Mouse (Mus musculus) hindbrain, embryonic 10.5 days (tissue): Measurements from ENCODE around the gene Prmt1. TPM values are rescaled to one million over a fixed set of nuclear protein-coding genes. Genes with fewer than 3 reads are reported as not detected.

ENCODE experiments used
- DNase-seq: peaks from one replicate; pipeline ENCODE4 v3.0.0-alpha.2; 2017; ENCODE audit warnings: low spot score
- H3K27ac ChIP-seq: fragments of 300-500 bp; sonication (generic); 2 replicates; pipeline ENCODE4 v1.5.1; 2016; ENCODE audit warnings: mild to moderate bottlenecking, moderate library complexity
- H3K27me3 ChIP-seq: fragments of 300-500 bp; sonication (generic); 2 replicates; pipeline ENCODE4 v1.6.1; 2016; ENCODE audit warnings: mild to moderate bottlenecking; ENCODE audit not compliant: poor library complexity, insufficient read depth, severe bottlenecking
- H3K36me3 ChIP-seq: fragments of 300-500 bp; sonication (generic); 2 replicates; pipeline ENCODE4 v1.6.1; 2016; ENCODE audit warnings: mild to moderate bottlenecking, moderate library complexity
- H3K4me1 ChIP-seq: fragments of 300-500 bp; sonication (generic); replicated peaks from 2 replicates; pipeline ENCODE4 v1.6.1; 2016; ENCODE audit warnings: mild to moderate bottlenecking
- H3K4me3 ChIP-seq: fragments of 300-500 bp; sonication (generic); 2 replicates; pipeline ENCODE4 v1.5.1; 2016; ENCODE audit warnings: mild to moderate bottlenecking, moderate library complexity
- H3K9me3 ChIP-seq: fragments of 300-500 bp; sonication (generic); 2 replicates; pipeline ENCODE4 v1.6.1; 2016; ENCODE audit warnings: mild to moderate bottlenecking, moderate library complexity
- WGBS: fragments of 180-500 bp; shearing (Covaris S2); methylation state at CpG from one replicate; pipeline ENCODE4 v1.1.7; 2016; 5-methylcytosine and 5-hydroxymethylcytosine counted together
- polyA plus RNA-seq: library from polyadenylated mRNA; unstranded; fragments of >200 nt; fragmentation: Nextera tagmentation; extraction: Ambion mirVana; gene quantifications from 2 replicates; pipeline ENCODE4 v1.2.1, GENCODE M21; 2016

Gene Prmt1
- polyA plus RNA-seq, 1 experiment from 2014 or later, result 843 TPM

GRCm38 (mm10) chr7:44964990-44965389 is 21.4 kb downstream of the Prmt1 start:
- peaks cover 69% of the 10 kb centered on the region for H3K36me3 ChIP-seq
- peaks cover 5% of the 10 kb centered on the region; the same call in 1 of the 2 replicates for H3K4me1 ChIP-seq
- DNase-seq, result no peak
- 93% methylated on average over 13 of the region's 13 CpGs for WGBS
- H3K9me3 ChIP-seq, result no peaks in the 10 kb centered on the region
- no peak overlapping the region for H3K4me3 ChIP-seq
- no peak overlapping the region for H3K27ac ChIP-seq
- H3K27me3 ChIP-seq, result no peaks in the 10 kb centered on the region

GRCm38 (mm10) chr7:44962831-44963230 is 23.5 kb downstream of the Prmt1 start:
- Histone ChIP-seq H3K9me3 (no peaks in the 10 kb centered on the region), H3K4me1 (0 out of 2 replicates have a peak, but pooled peaks cover under 1% of the 10 kb centered on the region), H3K27me3 (no peaks in the 10 kb centered on the region), H3K4me3 (no peak overlapping the region), H3K27ac (no peak overlapping the region), H3K36me3 (peaks cover 79% of the 10 kb centered on the region)
- DNase-seq, result no peak
- 92% methylated on average over 5 of the region's 5 CpGs for WGBS

- no peak for DNase-seq
- Histone ChIP-seq H3K36me3 (peaks cover 77% of the 10 kb centered on the region), H3K27ac (peak overlapping the region; percentile 17; the same call in 1 of the 2 replicates), H3K4me1 (peaks cover 5% of the 10 kb centered on the region; the same call in 1 of the 2 replicates), H3K9me3 (no peaks in the 10 kb centered on the region), H3K27me3 (no peaks in the 10 kb centered on the region), H3K4me3 (no peak overlapping the region)
- 83% methylated on average over 8 of the region's 8 CpGs for WGBS
Measured at GRCm38 (mm10) chr7:44962337-44962736, 24.0 kb downstream of the Prmt1 start.

- Histone ChIP-seq H3K27ac (no peak overlapping the region), H3K9me3 (no peaks in the 10 kb centered on the region), H3K4me3 (no peak overlapping the region), H3K36me3 (peaks cover 62% of the 10 kb centered on the region), H3K4me1 (peaks cover 13% of the 10 kb centered on the region; the same call in 1 of the 2 replicates), H3K27me3 (no peaks in the 10 kb centered on the region)
- DNase-seq, result no peak
- WGBS, result 90% methylated on average over 13 of the region's 13 CpGs
Measured at GRCm38 (mm10) chr7:44960512-44960910, 25.9 kb downstream of the Prmt1 start.

- Histone ChIP-seq H3K4me1 (peaks cover 13% of the 10 kb centered on the region; the same call in 1 of the 2 replicates), H3K36me3 (peaks cover 57% of the 10 kb centered on the region), H3K9me3 (no peaks in the 10 kb centered on the region), H3K27ac (no peak overlapping the region), H3K27me3 (no peaks in the 10 kb centered on the region), H3K4me3 (no peak overlapping the region)
- no peak for DNase-seq
- WGBS, result 90% methylated on average over 10 of the region's 10 CpGs
Measured at GRCm38 (mm10) chr7:44959874-44960511, 26.4 kb downstream of the Prmt1 start.

- WGBS, result 82% methylated on average over 8 of the region's 8 CpGs
- Histone ChIP-seq H3K36me3 (peaks cover 52% of the 10 kb centered on the region), H3K9me3 (no peaks in the 10 kb centered on the region)
Measured at GRCm38 (mm10) chr7:44959281-44959680, 27.1 kb downstream of the Prmt1 start.

GRCm38 (mm10) chr7:44958208-44958607 is 28.2 kb downstream of the Prmt1 start:
- Histone ChIP-seq H3K27ac (no peak overlapping the region), H3K27me3 (no peaks in the 10 kb centered on the region), H3K36me3 (peaks cover 43% of the 10 kb centered on the region), H3K9me3 (no peaks in the 10 kb centered on the region), H3K4me3 (no peak overlapping the region), H3K4me1 (peaks cover 17% of the 10 kb centered on the region)
- no peak for DNase-seq
- 64% methylated on average over 7 of the region's 7 CpGs for WGBS

More at GRCm38 (mm10) chr7:44959281-44959680, 27.1 kb downstream of the Prmt1 start:
- H3K27ac ChIP-seq, result no peak overlapping the region
- H3K4me3 ChIP-seq, result no peak overlapping the region
- no peaks in the 10 kb centered on the region for H3K27me3 ChIP-seq
- DNase-seq, result no peak
- H3K4me1 ChIP-seq, result peaks cover 13% of the 10 kb centered on the region; the same call in 1 of the 2 replicates

- Histone ChIP-seq H3K4me1 (peaks cover 23% of the 10 kb centered on the region), H3K36me3 (peaks cover 37% of the 10 kb centered on the region), H3K9me3 (no peaks in the 10 kb centered on the region), H3K4me3 (no peak overlapping the region), H3K27ac (no peak overlapping the region), H3K27me3 (peaks cover 4% of the 10 kb centered on the region; the same call in 1 of the 2 replicates)
- WGBS, result 73% methylated on average over 20 of the region's 20 CpGs
- no peak for DNase-seq
Measured at GRCm38 (mm10) chr7:44957183-44957835, 29.1 kb downstream of the Prmt1 start.

- Histone ChIP-seq H3K27me3 (peaks cover 15% of the 10 kb centered on the region), H3K4me1 (peaks cover 32% of the 10 kb centered on the region), H3K27ac (peak overlapping the region; percentile 46; the same call in 1 of the 2 replicates), H3K4me3 (no peak overlapping the region), H3K9me3 (no peaks in the 10 kb centered on the region), H3K36me3 (peaks cover 26% of the 10 kb centered on the region)
- DNase-seq, result no peak
- 63% methylated on average over 6 of the region's 6 CpGs for WGBS
Measured at GRCm38 (mm10) chr7:44956266-44956665, 30.1 kb downstream of the Prmt1 start.

- 58% methylated on average over 5 of the region's 5 CpGs for WGBS
Measured at GRCm38 (mm10) chr7:44955628-44956027, 30.7 kb downstream of the Prmt1 start.

GRCm38 (mm10) chr7:44954091-44954885 is 32.1 kb downstream of the Prmt1 start:
- no peaks in the 10 kb centered on the region for H3K9me3 ChIP-seq
- peaks cover 6% of the 10 kb centered on the region for H3K36me3 ChIP-seq
- H3K27me3 ChIP-seq, result peaks cover 35% of the 10 kb centered on the region
- H3K27ac ChIP-seq, result 0 out of 2 replicates have a peak overlapping the region, but pooled peaks have one; percentile 35
- no peak overlapping the region for H3K4me3 ChIP-seq
- DNase-seq, result no peak
- peaks cover 32% of the 10 kb centered on the region for H3K4me1 ChIP-seq
- 83% methylated on average over 12 of the region's 12 CpGs for WGBS

More at GRCm38 (mm10) chr7:44955628-44956027, 30.7 kb downstream of the Prmt1 start:
- Histone ChIP-seq H3K4me1 (peaks cover 32% of the 10 kb centered on the region), H3K36me3 (peaks cover 20% of the 10 kb centered on the region), H3K27me3 (peaks cover 21% of the 10 kb centered on the region), H3K4me3 (no peak overlapping the region), H3K9me3 (no peaks in the 10 kb centered on the region), H3K27ac (no peak overlapping the region)
- no peak for DNase-seq

- no peaks in the 10 kb centered on the region for H3K36me3 ChIP-seq
- peaks cover 38% of the 10 kb centered on the region for H3K27me3 ChIP-seq
- H3K4me3 ChIP-seq, result peak overlapping the region; percentile 9; the same call in 1 of the 2 replicates
- DNase-seq, result no peak
- 57% methylated on average over 14 of the region's 14 CpGs for WGBS
- H3K9me3 ChIP-seq, result no peaks in the 10 kb centered on the region
- peaks cover 32% of the 10 kb centered on the region for H3K4me1 ChIP-seq
- 0 out of 2 replicates have a peak overlapping the region, but pooled peaks have one; percentile 35 for H3K27ac ChIP-seq
Measured at GRCm38 (mm10) chr7:44953561-44953960, 32.8 kb downstream of the Prmt1 start.
